Mouse (Mus musculus) cerebellum, adult 2 months (tissue): ENCODE results near the gene Sla2. TPM values are rescaled to one million over a fixed set of nuclear protein-coding genes. Genes with fewer than 3 reads are reported as not detected.
"Not testable (repeated sequence)": the region's sequence is repeated elsewhere in the genome, so short reads cannot be mapped to it uniquely, and the experiment has no call there.

Experiments used
- DNase-seq, 2 experiments: peaks; one replicate each; pipeline ENCODE4 v3.0.0; 2021
- H3K27ac ChIP-seq: fragments of 200-500 bp; 2 replicates; pipeline ENCODE4 v1.5.1; 2012; ENCODE audit warnings: low read length, control low read depth, inconsistent platforms; ENCODE audit not compliant: insufficient read depth
- H3K27me3 ChIP-seq: fragments of 200-500 bp; 2 replicates; pipeline ENCODE4 v1.6.1; 2012; ENCODE audit warnings: inconsistent platforms, mild to moderate bottlenecking, low read length, moderate library complexity; ENCODE audit not compliant: control insufficient read depth, insufficient read depth
- H3K4me1 ChIP-seq: fragments of 200-500 bp; 2 replicates; pipeline ENCODE4 v1.6.1; 2011; ENCODE audit warnings: low read length; ENCODE audit not compliant: control insufficient read depth, insufficient read depth
- H3K4me3 ChIP-seq: fragments of 200-500 bp; replicated peaks from 2 replicates; pipeline ENCODE3; 2011; ENCODE audit warnings: mild to moderate bottlenecking, low read depth, low read length, control low read depth; ENCODE audit not compliant: insufficient read depth
- CTCF ChIP-seq: fragments of 200-500 bp; IDR thresholded peaks from 2 replicates; pipeline ENCODE4 v1.5.1; 2011; ENCODE audit warnings: low read depth, mild to moderate bottlenecking, control low read depth, low read length, moderate library complexity, borderline replicate concordance; ENCODE audit not compliant: insufficient read depth
- POLR2A ChIP-seq: fragments of 200-500 bp; IDR thresholded peaks from 2 replicates; pipeline ENCODE4 v1.6.1; 2011; ENCODE audit warnings: low read length, control low read depth, borderline replicate concordance; ENCODE audit not compliant: insufficient read depth
- WGBS: fragments of 180-500 bp; shearing (Covaris S2); methylation state at CpG from one replicate; pipeline ENCODE4 v1.1.7; 2018; 5-methylcytosine and 5-hydroxymethylcytosine counted together
- polyA plus RNA-seq: library from polyadenylated mRNA; depleted of rRNA; stranded (reverse); fragments of >200 nt; gene quantifications from 2 replicates; pipeline ENCODE4 v1.2.3, GENCODE M21; 2012

Sla2 gene
- polyA plus RNA-seq, 1 experiment = 0.07 TPM

GRCm38 (mm10) chr2:156896384-156896914, 9.5 kb upstream of the Sla2 start:
- Histone ChIP-seq H3K4me3 (no peak overlapping the region), H3K27me3 (no peaks in the 10 kb centered on the region), H3K4me1 (peaks cover 8% of the 10 kb centered on the region), H3K27ac (no peak overlapping the region)
- 72% methylated on average over 9 of the region's 9 CpGs for WGBS
- no peak for TF ChIP-seq POLR2A
- TF ChIP-seq CTCF = no peak
- DNase-seq = no peak

GRCm38 (mm10) chr2:156894496-156895265, 7.7 kb upstream of the Sla2 start:
- DNase-seq = no peak
- Histone ChIP-seq H3K27me3 (no peaks in the 10 kb centered on the region), H3K4me3 (no peak overlapping the region), H3K4me1 (peaks cover 6% of the 10 kb centered on the region), H3K27ac (no peak overlapping the region)
- no peak for TF ChIP-seq CTCF
- no peak for TF ChIP-seq POLR2A
- 78% methylated on average over 15 of the region's 15 CpGs for WGBS

- Histone ChIP-seq H3K27me3 (no peaks in the 10 kb centered on the region), H3K4me1 (peaks cover 3% of the 10 kb centered on the region; the same call in 1 of the 2 replicates), H3K4me3 (no peak overlapping the region), H3K27ac (no peak overlapping the region)
- no peak for TF ChIP-seq CTCF
- TF ChIP-seq POLR2A = no peak
- no peak for DNase-seq
- WGBS = 73% methylated on average over 6 of the region's 6 CpGs
Measured at GRCm38 (mm10) chr2:156892821-156893220, 5.8 kb upstream of the Sla2 start.

- Histone ChIP-seq H3K27ac (no peak overlapping the region), H3K4me1 (0 out of 2 replicates have a peak, but pooled peaks cover 3% of the 10 kb centered on the region), H3K4me3 (no peak overlapping the region), H3K27me3 (no peaks in the 10 kb centered on the region)
- TF ChIP-seq CTCF (no peak), POLR2A (no peak)
- no peak for DNase-seq
- WGBS = 75% methylated on average over 3 of the region's 3 CpGs
Measured at GRCm38 (mm10) chr2:156892240-156892639, 5.2 kb upstream of the Sla2 start.

- peaks cover 12% of the 10 kb centered on the region; the same call in 1 of the 2 replicates for H3K4me1 ChIP-seq
- H3K27me3 ChIP-seq = no peaks in the 10 kb centered on the region
- no peak overlapping the region for H3K4me3 ChIP-seq
- no peak for TF ChIP-seq POLR2A
- no peak for TF ChIP-seq CTCF
- 75% methylated on average over 3 of the region's 3 CpGs for WGBS
- no peak overlapping the region for H3K27ac ChIP-seq
- no peak for DNase-seq
Measured at GRCm38 (mm10) chr2:156888490-156888889, 1.5 kb upstream of the Sla2 start.

GRCm38 (mm10) chr2:156886084-156886631, 834 bp downstream of the Sla2 start:
- H3K27ac ChIP-seq = no peak overlapping the region
- peaks cover 8% of the 10 kb centered on the region; the same call in 1 of the 2 replicates for H3K4me1 ChIP-seq
- WGBS = 85% methylated on average over 10 of the region's 10 CpGs
- no peak for TF ChIP-seq CTCF
- TF ChIP-seq POLR2A = no peak
- H3K4me3 ChIP-seq = no peak overlapping the region
- no peaks in the 10 kb centered on the region for H3K27me3 ChIP-seq
- no peak for DNase-seq

GRCm38 (mm10) chr2:156885666-156886065, 1.3 kb downstream of the Sla2 start:
- WGBS = 90% methylated on average over 2 of the region's 2 CpGs
- H3K4me3 ChIP-seq, DNase-seq, H3K27ac ChIP-seq, H3K27me3 ChIP-seq, H3K4me1 ChIP-seq: not testable (repeated sequence)
